Mouse (Mus musculus) liver, embryonic 15.5 days (tissue): ENCODE measurements around the gene Ccdc162. TPM values are rescaled to one million over a fixed set of nuclear protein-coding genes. Genes with fewer than 3 reads are reported as not detected.

Experiments
- ATAC-seq: fragments of 200-750 bp; cut with Nextera tagmentation; 2 replicates; pipeline ENCODE4 v1.8.0; 2017; ENCODE audit warnings: moderate number of reproducible peaks, mild to moderate bottlenecking, moderate library complexity; ENCODE audit not compliant: insufficient read depth
- H3K27ac ChIP-seq: fragments of 300-500 bp; sonication (generic); replicated peaks from 2 replicates; pipeline ENCODE4 v1.5.1; 2015; ENCODE audit warnings: mild to moderate bottlenecking, inconsistent platforms
- H3K27me3 ChIP-seq: fragments of 300-500 bp; sonication (generic); 2 replicates; pipeline ENCODE4 v1.6.1; 2015; ENCODE audit warnings: mild to moderate bottlenecking, inconsistent platforms
- H3K36me3 ChIP-seq: fragments of 300-500 bp; sonication (generic); replicated peaks from 2 replicates; pipeline ENCODE4 v1.6.1; 2015; ENCODE audit warnings: moderate library complexity, mild to moderate bottlenecking, inconsistent platforms
- H3K4me1 ChIP-seq: fragments of 300-500 bp; sonication (generic); replicated peaks from 2 replicates; pipeline ENCODE4 v1.6.1; 2015; ENCODE audit warnings: inconsistent platforms
- H3K4me2 ChIP-seq: fragments of 300-500 bp; sonication (generic); 2 replicates; pipeline ENCODE4 v1.6.1; 2015; ENCODE audit warnings: moderate library complexity, mild to moderate bottlenecking, inconsistent platforms
- H3K4me3 ChIP-seq: fragments of 300-500 bp; sonication (generic); replicated peaks from 2 replicates; pipeline ENCODE4 v1.5.1; 2015; ENCODE audit warnings: mild to moderate bottlenecking, inconsistent platforms
- H3K9ac ChIP-seq: fragments of 300-500 bp; sonication (generic); 2 replicates; pipeline ENCODE4 v1.6.1; 2015; ENCODE audit warnings: moderate library complexity, mild to moderate bottlenecking, inconsistent platforms
- H3K9me3 ChIP-seq: fragments of 300-500 bp; sonication (generic); replicated peaks from 2 replicates; pipeline ENCODE4 v1.6.1; 2016; ENCODE audit warnings: inconsistent platforms
- WGBS: fragments of 180-500 bp; shearing (Covaris S2); methylation state at CpG from one replicate; pipeline ENCODE4 v1.1.7; 2015; ENCODE audit warnings: mixed read lengths; ENCODE audit not compliant: insufficient replicate concordance; 5-methylcytosine and 5-hydroxymethylcytosine counted together
- polyA plus RNA-seq: library from polyadenylated mRNA; unstranded; fragments of >200 nt; fragmentation: Nextera tagmentation; extraction: Ambion mirVana; gene quantifications from 2 replicates; pipeline ENCODE4 v1.2.1, GENCODE M21; 2015

Gene Ccdc162
- polyA plus RNA-seq, 1 experiment from 2014 or later: not detected

GRCm38 (mm10) chr10:41575451-41576327, 140.7 kb downstream of the Ccdc162 start:
- no peaks in the 10 kb centered on the region for H3K36me3 ChIP-seq
- no peak for ATAC-seq
- WGBS: 51% methylated on average over 8 of the region's 8 CpGs
- H3K27me3 ChIP-seq: no peaks in the 10 kb centered on the region
- H3K4me2 ChIP-seq: no peak overlapping the region
- 0 out of 2 replicates have a peak, but pooled peaks cover 14% of the 10 kb centered on the region for H3K4me1 ChIP-seq
- H3K9me3 ChIP-seq: no peaks in the 10 kb centered on the region
- H3K27ac ChIP-seq: no peak overlapping the region
- no peak overlapping the region for H3K9ac ChIP-seq
- no peak overlapping the region for H3K4me3 ChIP-seq

- no peaks in the 10 kb centered on the region for H3K27me3 ChIP-seq
- 4% methylated on average over 6 of the region's 6 CpGs for WGBS
- H3K27ac ChIP-seq: no peak overlapping the region
- no peak overlapping the region for H3K9ac ChIP-seq
- H3K36me3 ChIP-seq: no peaks in the 10 kb centered on the region
- peak overlapping the region; percentile 18 for H3K4me2 ChIP-seq
- no peak overlapping the region for H3K4me3 ChIP-seq
- H3K9me3 ChIP-seq: no peaks in the 10 kb centered on the region
- H3K4me1 ChIP-seq: 0 out of 2 replicates have a peak, but pooled peaks cover 14% of the 10 kb centered on the region
- no peak for ATAC-seq
Observed at GRCm38 (mm10) chr10:41573190-41573589, 143.2 kb downstream of the Ccdc162 start.

GRCm38 (mm10) chr10:41572274-41572673, 144.2 kb downstream of the Ccdc162 start:
- 0 out of 2 replicates have a peak, but pooled peaks cover 14% of the 10 kb centered on the region for H3K4me1 ChIP-seq
- no peak overlapping the region for H3K4me2 ChIP-seq
- H3K9ac ChIP-seq: no peak overlapping the region
- ATAC-seq: no peak
- no peak overlapping the region for H3K27ac ChIP-seq
- 43% methylated on average over 4 of the region's 4 CpGs for WGBS
- no peak overlapping the region for H3K4me3 ChIP-seq
- H3K36me3 ChIP-seq: no peaks in the 10 kb centered on the region
- no peaks in the 10 kb centered on the region for H3K9me3 ChIP-seq
- no peaks in the 10 kb centered on the region for H3K27me3 ChIP-seq

- Histone ChIP-seq H3K4me3 (no peak overlapping the region), H3K9ac (no peak overlapping the region), H3K4me1 (0 out of 2 replicates have a peak, but pooled peaks cover 14% of the 10 kb centered on the region), H3K4me2 (no peak overlapping the region), H3K9me3 (no peaks in the 10 kb centered on the region), H3K36me3 (no peaks in the 10 kb centered on the region), H3K27me3 (no peaks in the 10 kb centered on the region; the same call in 1 of the 2 replicates), H3K27ac (no peak overlapping the region)
- no peak for ATAC-seq
- WGBS: 19% methylated on average over 4 of the region's 4 CpGs
Observed at GRCm38 (mm10) chr10:41571065-41571464, 145.4 kb downstream of the Ccdc162 start.

DNA sequence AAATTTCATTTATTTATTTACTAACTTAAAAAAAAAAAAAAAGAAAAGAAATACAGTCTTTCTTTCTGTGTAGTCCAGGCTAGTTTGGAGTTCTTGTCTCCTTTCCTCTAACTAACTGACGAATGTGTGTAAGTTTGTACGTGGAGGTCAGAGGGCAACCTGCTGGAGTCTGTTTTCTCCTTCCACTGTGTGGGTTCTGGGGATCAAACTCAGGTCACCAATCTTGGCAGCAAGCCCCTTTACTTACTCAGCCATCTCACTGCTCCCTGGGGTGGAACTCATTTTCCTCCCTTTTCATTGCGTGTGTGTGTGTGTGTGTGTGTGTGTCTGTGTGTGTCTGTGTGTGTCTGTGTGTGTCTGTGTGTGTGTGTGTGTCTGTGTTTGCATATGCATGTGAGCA, 148.1 kb downstream of the Ccdc162 start:
- Histone ChIP-seq H3K27ac (no peak overlapping the region), H3K4me2 (no peak overlapping the region), H3K9me3 (no peaks in the 10 kb centered on the region), H3K27me3 (no peaks in the 10 kb centered on the region; the same call in 1 of the 2 replicates), H3K36me3 (no peaks in the 10 kb centered on the region), H3K4me1 (0 out of 2 replicates have a peak, but pooled peaks cover 7% of the 10 kb centered on the region), H3K4me3 (no peak overlapping the region), H3K9ac (no peak overlapping the region)
- no peak for ATAC-seq
- 52% methylated on average over 3 of the region's 3 CpGs for WGBS

DNA sequence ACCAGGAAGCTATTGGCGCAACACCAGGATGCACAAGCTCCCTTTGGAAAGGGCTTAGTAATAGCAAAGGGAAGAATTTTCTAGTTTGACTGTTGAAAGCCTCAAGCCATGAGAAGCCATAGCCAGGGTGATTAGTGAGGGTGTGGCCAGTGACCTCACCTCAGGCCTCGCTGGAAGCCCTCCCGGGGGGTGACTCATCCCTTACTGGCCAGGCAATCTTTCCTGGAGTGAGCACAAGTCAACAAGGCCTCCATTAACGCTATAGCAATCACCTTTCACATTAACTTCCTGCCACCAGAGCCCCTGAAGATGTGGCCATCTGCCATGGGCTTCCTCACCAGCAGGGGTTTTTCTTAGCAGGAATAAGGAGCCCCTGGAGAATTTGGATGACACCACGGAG, 151.3 kb downstream of the Ccdc162 start:
- Histone ChIP-seq H3K4me3 (no peak overlapping the region), H3K9ac (no peak overlapping the region), H3K27me3 (no peaks in the 10 kb centered on the region; the same call in 1 of the 2 replicates), H3K4me2 (no peak overlapping the region), H3K9me3 (no peaks in the 10 kb centered on the region), H3K36me3 (no peaks in the 10 kb centered on the region), H3K4me1 (no peaks in the 10 kb centered on the region), H3K27ac (no peak overlapping the region)
- 24% methylated on average over 5 of the region's 5 CpGs for WGBS
- no peak for ATAC-seq

DNA sequence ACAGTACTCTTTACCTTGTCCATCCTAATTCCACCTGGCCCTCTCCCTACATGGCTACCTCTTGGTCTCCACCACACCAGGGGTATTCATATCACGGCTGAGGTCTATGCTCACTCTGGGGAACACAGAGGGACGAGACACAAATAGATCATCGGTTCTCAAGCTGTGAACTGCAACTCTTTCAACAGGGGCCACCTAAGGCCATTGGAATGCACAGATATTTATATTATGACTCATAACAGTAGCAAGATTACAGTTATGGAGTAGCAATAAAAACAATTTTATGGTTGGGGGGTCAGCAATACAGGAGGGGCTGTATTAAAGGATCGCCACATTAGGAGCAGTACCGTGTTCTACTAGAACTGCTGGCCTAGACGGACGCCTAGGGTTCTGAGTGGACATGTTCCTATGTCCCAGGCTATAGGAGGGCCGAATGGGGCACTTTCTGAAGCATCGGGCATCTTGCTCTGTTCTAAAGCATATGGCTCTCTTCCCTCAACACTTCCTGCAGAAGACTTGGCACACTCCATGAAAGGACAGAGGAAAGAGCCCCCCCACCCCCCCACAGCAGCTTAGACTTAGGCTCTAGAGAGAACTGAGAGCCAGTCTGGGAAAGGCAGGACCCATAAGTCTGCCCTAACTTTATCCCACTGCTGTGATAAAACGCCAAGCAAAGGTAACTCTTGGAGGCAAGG, 154.6 kb downstream of the Ccdc162 start:
- Histone ChIP-seq H3K27me3 (no peaks in the 10 kb centered on the region; the same call in 1 of the 2 replicates), H3K4me1 (no peaks in the 10 kb centered on the region), H3K27ac (no peak overlapping the region), H3K9me3 (no peaks in the 10 kb centered on the region), H3K9ac (no peak overlapping the region), H3K36me3 (no peaks in the 10 kb centered on the region), H3K4me2 (no peak overlapping the region), H3K4me3 (no peak overlapping the region)
- WGBS: 66% methylated on average over 10 of the region's 10 CpGs
- ATAC-seq: no peak

DNA sequence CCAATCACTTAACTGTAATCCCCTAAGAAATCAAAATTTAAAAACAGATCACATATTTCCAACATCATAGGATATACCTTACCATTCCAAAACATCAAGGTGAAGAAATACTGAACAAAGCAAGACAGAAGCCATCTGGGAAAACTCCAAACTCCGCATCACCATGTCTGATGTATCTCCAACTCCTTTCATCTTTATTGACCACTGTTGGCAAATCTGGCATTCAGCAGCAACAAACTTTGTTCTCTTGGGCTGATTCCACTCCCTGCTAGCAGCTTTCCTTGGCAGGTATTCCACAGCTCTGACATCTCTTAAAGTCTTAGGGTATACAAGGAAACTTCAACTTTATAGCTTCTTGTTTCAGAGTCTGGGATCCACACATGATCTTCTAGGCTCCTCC, 158.0 kb downstream of the Ccdc162 start:
- Histone ChIP-seq H3K9ac (no peak overlapping the region), H3K4me2 (no peak overlapping the region), H3K4me3 (no peak overlapping the region), H3K4me1 (no peaks in the 10 kb centered on the region), H3K27ac (no peak overlapping the region), H3K36me3 (no peaks in the 10 kb centered on the region), H3K9me3 (no peaks in the 10 kb centered on the region), H3K27me3 (no peaks in the 10 kb centered on the region)
- no peak for ATAC-seq
- WGBS: 69% methylated on average over 1 of the region's 1 CpGs

DNA sequence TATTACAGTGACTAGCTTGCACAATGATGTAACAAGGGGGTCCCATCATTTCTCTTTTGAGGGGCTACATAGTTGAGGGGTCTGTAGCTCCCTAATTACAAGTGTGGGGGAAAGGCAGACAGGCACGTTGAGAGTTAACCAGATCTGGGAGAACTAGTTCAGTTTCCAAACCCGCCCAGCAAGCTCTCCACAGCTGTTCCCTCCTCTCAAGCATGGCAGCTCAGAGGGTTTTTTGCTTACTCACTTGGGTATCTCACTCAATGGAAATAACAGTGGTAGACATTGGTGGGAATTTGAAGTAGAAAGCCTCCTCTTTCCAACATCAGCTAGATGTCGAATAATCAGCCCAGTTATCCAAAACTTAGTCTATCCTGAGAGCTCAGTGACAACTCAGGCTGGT, 161.4 kb downstream of the Ccdc162 start:
- Histone ChIP-seq H3K27ac (no peak overlapping the region), H3K27me3 (no peaks in the 10 kb centered on the region), H3K4me1 (peaks cover 6% of the 10 kb centered on the region; the same call in 1 of the 2 replicates), H3K36me3 (no peaks in the 10 kb centered on the region), H3K9ac (no peak overlapping the region), H3K4me3 (no peak overlapping the region), H3K4me2 (no peak overlapping the region), H3K9me3 (no peaks in the 10 kb centered on the region)
- no peak for ATAC-seq
- 56% methylated on average over 3 of the region's 3 CpGs for WGBS

- Histone ChIP-seq H3K36me3 (no peaks in the 10 kb centered on the region), H3K4me1 (peaks cover 6% of the 10 kb centered on the region; the same call in 1 of the 2 replicates), H3K27me3 (no peaks in the 10 kb centered on the region), H3K27ac (no peak overlapping the region), H3K9ac (no peak overlapping the region), H3K4me3 (no peak overlapping the region), H3K4me2 (no peak overlapping the region), H3K9me3 (no peaks in the 10 kb centered on the region; the same call in 1 of the 2 replicates)
- ATAC-seq: no peak
- 61% methylated on average over 4 of the region's 4 CpGs for WGBS
Observed at GRCm38 (mm10) chr10:41553711-41554110, 162.7 kb downstream of the Ccdc162 start.
